Mouse (Mus musculus): ENCODE data around the gene Rack1. TPM values are rescaled to one million over a fixed set of nuclear protein-coding genes. Genes with fewer than 3 reads are reported as not detected.

The Rack1 gene
- total RNA-seq (2023), result 1,977 TPM

GRCm38 (mm10) chr11:48799921-48800701 is at the start of gene Rack1:
Gene Rack1, plus strand, starts transcription at chr11:48800332.

GRCm38 (mm10) chr11:48816800-48817665 is 16.9 kb downstream of the Rack1 start, which contains the start of gene Trim41:
Gene Trim41, minus strand, starts transcription at chr11:48817353.

GRCm38 (mm10) chr11:48825979-48826751 is 26.0 kb downstream of the Rack1 start, which contains the start of the genes Trim7 and Gm12184:
Gene Trim7, plus strand, starts transcription at chr11:48826140.
Gene Gm12184, minus strand, starts transcription at chr11:48826655.

Other genes with a start within 250 kb of the Rack1 start
- gene Trim41, start 17.0 kb downstream of the Rack1 start, total RNA-seq (2023), result 30.1 TPM
- 12.6 TPM for gene Trim7, start 25.8 kb downstream of the Rack1 start, total RNA-seq (2023)
- 0.56 TPM for gene Gm12184, start 26.3 kb downstream of the Rack1 start, total RNA-seq (2023)
- gene Irgm1, start 71.4 kb downstream of the Rack1 start, total RNA-seq (2023), result 45.9 TPM
- 4.7 TPM for gene Gm5431, start 101.9 kb downstream of the Rack1 start, total RNA-seq (2023)
- 56.5 TPM for gene Psme2b, start 145.9 kb downstream of the Rack1 start, total RNA-seq (2023)
- 1.8 TPM for gene Olfr56, start 178.6 kb downstream of the Rack1 start, total RNA-seq (2023)
- 101 TPM for gene 9930111J21Rik1, start 179.1 kb downstream of the Rack1 start, total RNA-seq (2023)
- 12.5 TPM for gene Gm12185, start 191.9 kb downstream of the Rack1 start, total RNA-seq (2023)
- 51.4 TPM for gene Tgtp1, start 193.8 kb downstream of the Rack1 start, total RNA-seq (2023)